8 mouse cellular contexts compared by ENCODE assay signal in the genomic region with DNA sequence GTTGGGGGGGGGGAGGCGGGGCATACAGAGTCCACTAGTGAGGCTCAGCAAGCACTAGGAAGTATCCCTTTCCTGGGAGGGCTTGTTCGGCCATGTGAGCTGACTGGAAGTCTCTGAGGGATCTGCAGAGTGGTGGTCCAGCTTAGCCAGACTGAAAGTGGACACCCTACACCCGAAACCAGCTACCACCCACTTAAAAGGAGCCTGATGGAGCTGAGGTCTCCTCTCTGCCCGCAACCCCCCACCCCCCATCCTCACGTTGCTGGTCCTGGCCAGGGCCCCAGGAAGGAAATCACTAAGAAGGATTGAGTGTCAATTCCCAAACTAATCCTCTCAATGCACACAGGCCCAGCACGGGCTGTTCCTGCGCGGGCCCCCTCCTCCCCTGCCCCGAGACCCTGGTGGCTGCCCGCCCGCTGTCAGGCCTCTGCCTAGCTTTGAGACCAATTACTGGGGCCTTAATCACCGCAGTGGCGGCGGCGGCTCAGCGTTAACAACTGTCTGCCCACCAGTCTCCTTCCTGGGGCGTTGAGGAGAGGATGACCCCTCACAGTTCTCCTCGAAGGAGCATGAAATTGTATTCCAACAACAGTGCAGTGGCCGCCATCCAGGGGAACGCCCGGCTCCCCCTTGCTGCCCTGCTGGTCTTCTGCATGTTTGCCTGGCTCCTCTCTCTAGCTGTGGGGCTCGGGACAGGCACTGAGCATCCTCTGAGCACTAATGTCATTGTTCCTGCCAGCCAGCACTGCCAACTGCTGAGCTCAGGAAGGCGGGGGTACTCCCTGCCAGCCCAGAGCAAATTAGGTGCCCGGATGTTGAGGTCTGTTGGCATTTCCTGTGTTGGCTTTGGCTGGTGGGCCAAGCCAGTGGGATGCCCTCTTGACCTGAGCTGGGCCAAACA. TPM values are rescaled to one million over a fixed set of nuclear protein-coding genes. Genes with fewer than 3 reads are reported as not detected.
DNase-seq lines count a peak whose midpoint lies in the region; ATAC-seq and TF ChIP-seq lines count a peak whose summit lies in the region.

No protein-coding gene starts in this region.

- peak overlapping the region; percentile 37 for H3K4me2 ChIP-seq in neural tube, embryonic 12.5 days (replicated peaks)

- H3K36me3 ChIP-seq in embryonic facial prominence, embryonic 10.5 days (replicated peaks), result no peaks in the 10 kb centered on the region
- H3K36me3 ChIP-seq in limb, embryonic 10.5 days, result no peaks in the 10 kb centered on the region
- no peaks in the 10 kb centered on the region for H3K36me3 ChIP-seq in neural tube, embryonic 12.5 days

- H3K4me3 ChIP-seq in layer of hippocampus, adult 2 months, result no peak overlapping the region
- H3K4me3 ChIP-seq in embryonic facial prominence, embryonic 10.5 days, result peak overlapping the region; percentile 35
- H3K4me3 ChIP-seq in limb, embryonic 10.5 days, result peak overlapping the region; percentile 37
- no peak overlapping the region for H3K4me3 ChIP-seq in neural tube, embryonic 12.5 days

- peak; percentile 26; the same call in 1 of the 2 replicates for TF ChIP-seq CTCF in layer of hippocampus, adult 2 months (conservative IDR thresholded peaks at IDR 0.05)

- no peak overlapping the region for H3K27ac ChIP-seq in layer of hippocampus, adult 2 months
- H3K27ac ChIP-seq in embryonic facial prominence, embryonic 10.5 days (replicated peaks), result peak overlapping the region; percentile 77
- H3K27ac ChIP-seq in limb, embryonic 10.5 days, result peak overlapping the region; percentile 84
- 0 out of 2 replicates have a peak overlapping the region, but pooled peaks have one; percentile 0 for H3K27ac ChIP-seq in neural tube, embryonic 12.5 days

- peak; percentile 17; the same call in 1 of the 2 replicates for ATAC-seq in neural tube, embryonic 12.5 days (ENCODE audit: low FRiP score, low read depth)

- H3K9ac ChIP-seq in neural tube, embryonic 12.5 days, result no peak overlapping the region; the same call in 1 of the 2 replicates

- peaks cover 37% of the 10 kb centered on the region for H3K27me3 ChIP-seq in embryonic facial prominence, embryonic 10.5 days (replicated peaks; ENCODE audit: low read depth, poor library complexity, severe bottlenecking)
- H3K27me3 ChIP-seq in limb, embryonic 10.5 days (ENCODE audit: low read depth, poor library complexity, severe bottlenecking), result peaks cover 21% of the 10 kb centered on the region
- H3K27me3 ChIP-seq in neural tube, embryonic 12.5 days (replicated peaks), result no peaks in the 10 kb centered on the region

- peaks cover 71% of the 10 kb centered on the region for H3K4me1 ChIP-seq in embryonic facial prominence, embryonic 10.5 days
- peaks cover 70% of the 10 kb centered on the region for H3K4me1 ChIP-seq in limb, embryonic 10.5 days
- peaks cover 20% of the 10 kb centered on the region for H3K4me1 ChIP-seq in neural tube, embryonic 12.5 days

- DNase-seq in layer of hippocampus, adult 2 months (ENCODE audit: low spot score in 2 of 2), result no peak
- DNase-seq in layer of hippocampus, adult 11-12 months (ENCODE audit: low spot score), result no peak
- DNase-seq in embryonic facial prominence, embryonic 10.5 days (ENCODE audit: low spot score), result peak; percentile 78
- DNase-seq in limb, embryonic 10.5 days (ENCODE audit: low spot score), result peak; percentile 64
- no peak for DNase-seq in thymus, postnatal 36 days
- DNase-seq in spleen, postnatal 4 days (ENCODE audit: low spot score in 2 of 2), result no peak
- DNase-seq in ovary, postnatal 36 days (ENCODE audit: low spot score), result no peak

- WGBS in embryonic facial prominence, embryonic 10.5 days, result 10% methylated on average over 24 of the region's 24 CpGs
- 16% methylated on average over 24 of the region's 24 CpGs for WGBS in limb, embryonic 10.5 days
- WGBS in neural tube, embryonic 12.5 days, result 17% methylated on average over 24 of the region's 24 CpGs

- no peaks in the 10 kb centered on the region for H3K9me3 ChIP-seq in embryonic facial prominence, embryonic 10.5 days
- no peaks in the 10 kb centered on the region for H3K9me3 ChIP-seq in limb, embryonic 10.5 days (replicated peaks)
- H3K9me3 ChIP-seq in neural tube, embryonic 12.5 days, result no peaks in the 10 kb centered on the region

RNA-seq across cellular contexts. Expression of a gene that starts 18.1 kb away (rescaled TPM):
- 10 to 100 TPM; 63.5 to 65.3 TPM for total RNA-seq in layer of hippocampus, adult 2 months (2021)
- polyA plus RNA-seq in embryonic facial prominence, embryonic 10.5 days (2016; fragmentation: Nextera tagmentation; extraction: Ambion mirVana), result 119 and 122 TPM in 2 replicates
- 126 and 133 TPM in 2 replicates for polyA plus RNA-seq in limb, embryonic 10.5 days (2016; fragmentation: Nextera tagmentation; extraction: Ambion mirVana)
- polyA plus RNA-seq in neural tube, embryonic 12.5 days (2016; fragmentation: Nextera tagmentation; extraction: Ambion mirVana), result 92.5 and 107 TPM in 2 replicates

RNA-seq across cellular contexts. Expression of a gene that starts 23.6 kb away (rescaled TPM):
- total RNA-seq in layer of hippocampus, adult 2 months (2021), result 1 to 10 TPM; 4.7 to 5.2 TPM
- 9.3 and 9.8 TPM in 2 replicates for polyA plus RNA-seq in embryonic facial prominence, embryonic 10.5 days (2016; fragmentation: Nextera tagmentation; extraction: Ambion mirVana)
- polyA plus RNA-seq in limb, embryonic 10.5 days (2016; fragmentation: Nextera tagmentation; extraction: Ambion mirVana), result 6.9 and 9.6 TPM in 2 replicates
- polyA plus RNA-seq in neural tube, embryonic 12.5 days (2016; fragmentation: Nextera tagmentation; extraction: Ambion mirVana), result 9.7 and 10.9 TPM in 2 replicates

RNA-seq across cellular contexts. Expression of a gene that starts 50.1 kb away (rescaled TPM):
- total RNA-seq in layer of hippocampus, adult 2 months (2021), result 10 to 100 TPM; 39.0 to 40.0 TPM
- polyA plus RNA-seq in embryonic facial prominence, embryonic 10.5 days (2016; fragmentation: Nextera tagmentation; extraction: Ambion mirVana), result 2.0 and 2.2 TPM in 2 replicates
- 0.39 and 0.45 TPM in 2 replicates for polyA plus RNA-seq in limb, embryonic 10.5 days (2016; fragmentation: Nextera tagmentation; extraction: Ambion mirVana)
- 13.3 and 14.6 TPM in 2 replicates for polyA plus RNA-seq in neural tube, embryonic 12.5 days (2016; fragmentation: Nextera tagmentation; extraction: Ambion mirVana)

Comparison
In these comparisons a context has a peak if more than half of its experiments do, and no peak if none do; other contexts are left out.
1. DNase-seq: peak in embryonic facial prominence, embryonic 10.5 days (single experiment) and limb, embryonic 10.5 days (single experiment); none in layer of hippocampus, adult 2 months (0 of 2), layer of hippocampus, adult 11-12 months (single experiment), thymus, postnatal 36 days (0 of 2), spleen, postnatal 4 days (0 of 2) and ovary, postnatal 36 days (single experiment).
2. H3K4me3 ChIP-seq: peak in embryonic facial prominence, embryonic 10.5 days (single experiment) and limb, embryonic 10.5 days (single experiment); none in layer of hippocampus, adult 2 months (single experiment) and neural tube, embryonic 12.5 days (single experiment).